Mouse (Mus musculus) cerebellum, adult 8-10 months (tissue): Measurements from ENCODE around the gene Pde4b.

Source experiments
- DNase-seq: peaks from one replicate; pipeline ENCODE4 v3.0.0; 2022

Pde4b gene

DNA sequence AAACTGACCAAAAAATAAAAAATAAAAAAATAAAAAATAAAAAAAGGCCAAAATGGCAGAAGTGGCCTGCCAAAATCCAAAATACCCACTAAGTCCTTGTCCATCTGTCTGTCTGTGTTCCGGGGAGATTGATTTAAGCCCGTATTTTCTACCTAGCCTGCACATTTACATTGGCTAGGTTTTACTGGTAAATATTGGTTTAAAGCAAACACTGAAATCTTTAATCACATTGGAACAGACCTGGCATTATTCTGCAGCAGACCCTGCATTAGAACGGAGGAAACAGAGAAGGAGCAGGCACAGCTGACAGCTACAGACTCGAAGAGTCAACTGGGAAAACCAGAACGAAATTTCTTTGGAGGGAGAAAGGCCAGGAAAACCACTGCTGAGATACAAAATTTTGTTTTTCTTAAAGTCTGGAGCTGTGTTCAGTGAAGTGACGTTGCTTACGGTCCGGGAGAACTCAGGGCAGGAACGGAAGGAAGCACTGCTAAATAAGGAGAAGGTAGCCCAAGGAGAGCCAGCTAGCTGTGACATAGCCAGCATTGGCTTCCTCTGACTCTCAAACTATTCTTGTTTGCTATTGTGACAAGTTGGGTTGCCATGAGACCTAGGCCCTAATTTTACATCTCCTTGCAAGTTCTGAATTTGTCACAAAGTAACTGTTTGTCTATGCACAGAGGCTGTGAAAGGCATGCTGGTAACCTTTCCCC is 470.3 kb downstream of the Pde4b start:
- no peak for DNase-seq

DNA sequence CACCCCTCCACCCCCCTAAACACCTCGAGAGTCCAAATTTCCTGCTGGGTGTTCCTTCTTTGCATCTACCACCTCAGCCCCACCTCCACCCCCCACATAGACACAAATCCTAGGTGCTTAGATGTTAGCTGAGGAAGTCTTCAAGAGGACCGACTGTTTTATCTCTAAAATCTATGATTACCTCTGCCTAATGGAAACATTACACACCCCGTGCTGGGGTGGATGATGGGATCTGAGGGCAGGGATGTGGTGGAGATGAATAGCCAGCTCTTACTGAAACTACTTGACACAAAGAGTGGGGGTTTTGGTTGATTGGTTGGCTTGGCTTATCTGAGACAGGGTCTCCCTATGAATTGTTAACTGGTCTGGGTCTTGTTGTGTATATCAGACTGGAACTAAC is 471.0 kb downstream of the Pde4b start:
- no peak for DNase-seq

DNA sequence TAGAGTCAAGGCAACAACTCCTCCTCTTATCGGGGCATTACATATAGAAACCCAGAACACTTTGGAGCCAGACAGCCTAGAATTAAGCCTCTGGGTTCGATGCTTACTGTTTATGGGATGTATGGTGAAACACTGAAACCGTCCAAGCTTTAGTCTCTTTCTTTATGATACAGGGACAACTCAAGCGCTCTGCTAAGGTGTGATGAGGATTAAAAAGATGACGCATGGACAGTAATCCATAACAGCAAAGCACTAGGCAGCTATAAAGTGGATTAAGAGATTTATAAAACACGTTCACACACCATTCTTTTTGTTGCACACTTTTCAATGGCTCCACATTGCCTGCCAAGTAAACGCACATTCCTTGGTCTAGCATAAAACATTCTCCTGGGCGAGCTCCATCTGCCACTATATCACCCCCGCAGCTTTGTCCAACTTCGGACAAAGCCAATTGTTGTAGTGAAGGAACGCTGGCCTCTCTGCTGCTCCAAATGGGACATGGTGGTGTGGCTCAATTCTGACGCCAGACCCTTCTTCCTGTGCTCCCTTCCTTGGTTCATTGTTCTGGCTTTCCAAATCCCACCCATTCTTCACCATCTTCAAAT is 473.4 kb downstream of the Pde4b start:
- peak; percentile 47 for DNase-seq

DNA sequence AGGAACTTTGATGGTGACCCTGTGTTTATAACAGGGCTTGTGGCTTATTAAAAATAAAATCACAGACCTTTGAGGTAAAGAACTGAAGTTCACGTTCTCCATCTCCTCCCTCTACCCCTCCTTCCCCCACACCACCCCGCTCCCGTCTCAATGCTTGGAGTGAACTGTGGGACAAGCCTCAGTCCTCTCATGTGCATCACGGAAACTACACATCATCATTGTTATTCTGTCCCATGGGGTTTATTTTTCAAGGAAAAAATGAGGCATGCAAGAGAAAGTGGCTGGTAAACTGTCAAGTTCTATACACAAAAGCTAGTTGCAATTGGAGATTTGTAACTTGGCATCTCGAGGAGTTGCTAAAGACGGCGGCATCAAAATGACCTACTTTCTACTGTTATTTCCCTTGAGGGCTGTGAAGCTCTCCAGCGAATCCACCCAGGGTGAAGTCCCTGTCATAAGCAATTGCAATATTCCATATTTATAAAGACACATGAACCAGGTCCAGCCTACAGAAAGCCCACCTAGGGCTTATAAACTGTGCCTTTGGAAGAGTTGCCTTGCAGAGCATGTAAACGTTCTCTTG is 476.0 kb downstream of the Pde4b start:
- no peak for DNase-seq

DNA sequence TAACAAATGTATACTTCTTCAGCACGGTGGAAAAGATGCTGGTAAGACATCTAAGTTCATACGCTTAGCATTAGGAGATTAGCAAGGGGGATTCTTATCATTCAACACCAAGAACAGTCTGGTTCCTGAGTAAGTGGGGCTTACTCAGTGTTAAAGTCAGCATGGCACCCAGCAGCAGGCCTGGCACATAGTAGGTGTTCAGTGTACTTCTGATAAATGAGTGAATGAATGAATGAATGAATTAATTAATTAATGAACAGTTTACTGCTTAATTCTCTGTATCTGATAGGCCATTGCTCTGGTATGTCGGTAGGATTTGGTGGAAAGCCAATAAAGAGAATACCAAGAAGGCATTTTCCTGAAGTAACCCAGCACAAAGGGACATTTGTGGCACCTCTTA is 476.9 kb downstream of the Pde4b start:
- no peak for DNase-seq

DNA sequence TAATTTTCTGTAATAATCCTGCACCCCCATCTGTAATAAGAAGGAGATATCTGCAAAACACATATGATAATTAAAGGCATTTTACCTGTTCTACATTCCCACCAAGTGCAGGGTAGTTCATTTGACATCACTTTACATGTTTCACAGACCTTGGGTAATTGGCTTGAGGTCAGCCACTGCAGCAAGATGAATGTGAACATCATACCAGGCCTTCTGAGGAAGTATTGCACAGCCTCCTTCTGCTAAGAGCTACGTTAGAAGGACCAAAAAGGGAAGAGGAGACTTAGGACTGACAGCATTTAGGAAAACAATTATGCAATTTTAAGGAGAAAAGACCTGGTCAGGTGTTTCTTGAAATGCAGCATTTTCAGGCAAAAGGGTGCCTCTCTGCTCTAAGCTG is 479.1 kb downstream of the Pde4b start:
- no peak for DNase-seq

DNA sequence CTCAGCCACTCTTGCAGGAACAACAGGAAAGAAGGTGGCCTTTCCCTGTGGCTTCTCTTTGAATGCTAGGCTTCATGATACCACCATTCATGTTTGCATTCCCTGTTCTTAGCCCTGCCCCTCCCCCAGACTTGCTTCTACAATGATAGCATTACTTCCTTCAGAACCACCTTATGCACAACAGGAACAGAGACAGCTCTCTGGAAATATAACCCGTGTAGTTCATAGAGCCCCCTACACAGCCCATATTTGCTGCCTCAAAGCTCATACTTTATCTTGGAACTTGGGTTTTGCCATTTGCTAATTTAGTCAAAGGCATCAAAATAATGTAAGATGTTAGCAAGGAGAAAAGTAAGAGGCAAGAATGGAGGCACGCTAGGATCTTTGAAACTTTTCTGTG is 479.8 kb downstream of the Pde4b start:
- no peak for DNase-seq

DNA sequence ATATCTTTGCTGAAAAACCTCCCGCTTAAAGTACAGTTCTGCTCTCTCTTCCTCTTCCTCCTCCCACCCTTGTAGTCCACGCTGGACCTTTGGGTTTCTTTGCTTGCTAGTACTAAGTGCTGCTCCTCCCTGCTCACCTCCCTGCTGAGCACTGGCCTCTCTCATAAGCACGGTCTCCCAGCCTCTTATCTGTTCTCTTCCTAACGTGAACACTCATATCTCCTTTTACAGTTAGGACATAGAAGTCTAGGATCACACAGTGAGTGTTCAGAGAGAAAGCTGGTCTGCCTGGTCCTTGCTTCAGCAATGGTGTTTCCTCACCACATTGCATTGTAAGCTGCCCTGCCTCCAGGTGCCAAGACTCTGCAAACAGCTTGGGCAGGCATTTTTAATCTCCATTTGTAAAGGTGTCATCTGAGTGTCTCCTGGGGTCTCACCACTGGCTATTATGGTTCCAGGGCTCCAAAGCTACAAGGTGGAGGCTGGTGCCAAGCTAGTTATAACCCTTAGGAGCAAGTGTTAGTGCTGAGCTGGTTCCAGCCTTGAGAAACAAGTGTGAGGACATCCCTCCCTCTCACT is 480.4 kb downstream of the Pde4b start:
- DNase-seq = no peak

DNA sequence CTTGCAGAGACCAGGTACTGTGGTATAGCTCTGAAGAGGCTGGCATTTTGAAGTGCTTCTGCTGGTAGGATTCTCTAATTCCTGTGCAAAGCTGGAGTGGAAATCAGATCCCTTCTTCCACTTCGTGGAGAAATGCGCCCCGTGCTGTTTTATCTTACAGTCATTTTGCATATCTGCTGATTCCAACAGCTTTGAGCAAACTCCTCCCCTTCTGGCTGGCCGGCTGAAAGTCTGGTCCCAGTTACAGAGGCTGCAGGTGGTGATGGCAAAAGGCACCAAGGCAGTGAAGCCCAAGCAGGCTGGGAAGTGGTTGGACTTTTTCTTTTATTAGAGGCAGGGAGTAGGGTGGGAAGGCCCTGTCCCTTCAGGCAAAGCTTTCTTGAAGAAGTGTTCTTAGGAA is 481.2 kb downstream of the Pde4b start:
- DNase-seq = peak; percentile 64

DNA sequence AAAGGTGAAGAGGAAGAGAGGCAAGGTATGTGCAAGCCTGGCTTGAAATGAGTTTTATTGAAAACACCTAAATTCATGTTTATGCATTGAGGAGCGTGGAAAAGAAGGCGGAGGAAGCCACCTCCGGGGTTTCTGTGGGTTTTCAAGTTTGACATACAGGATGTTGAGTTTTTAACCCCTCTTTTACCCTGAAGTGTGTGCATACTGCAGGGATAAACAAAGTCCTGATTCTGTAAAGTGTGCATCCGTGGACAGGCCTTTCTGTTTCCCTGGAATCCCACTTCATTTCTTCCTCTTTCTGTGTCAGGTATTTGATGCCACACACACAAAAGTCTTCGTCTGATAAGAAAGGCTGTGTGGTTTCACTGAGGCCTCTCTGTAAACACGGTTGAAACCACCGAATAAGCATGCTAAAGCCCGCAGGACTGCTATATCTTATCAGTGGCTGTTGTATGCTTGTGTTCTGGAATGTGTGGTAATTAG is 481.8 kb downstream of the Pde4b start:
- no peak for DNase-seq

DNA sequence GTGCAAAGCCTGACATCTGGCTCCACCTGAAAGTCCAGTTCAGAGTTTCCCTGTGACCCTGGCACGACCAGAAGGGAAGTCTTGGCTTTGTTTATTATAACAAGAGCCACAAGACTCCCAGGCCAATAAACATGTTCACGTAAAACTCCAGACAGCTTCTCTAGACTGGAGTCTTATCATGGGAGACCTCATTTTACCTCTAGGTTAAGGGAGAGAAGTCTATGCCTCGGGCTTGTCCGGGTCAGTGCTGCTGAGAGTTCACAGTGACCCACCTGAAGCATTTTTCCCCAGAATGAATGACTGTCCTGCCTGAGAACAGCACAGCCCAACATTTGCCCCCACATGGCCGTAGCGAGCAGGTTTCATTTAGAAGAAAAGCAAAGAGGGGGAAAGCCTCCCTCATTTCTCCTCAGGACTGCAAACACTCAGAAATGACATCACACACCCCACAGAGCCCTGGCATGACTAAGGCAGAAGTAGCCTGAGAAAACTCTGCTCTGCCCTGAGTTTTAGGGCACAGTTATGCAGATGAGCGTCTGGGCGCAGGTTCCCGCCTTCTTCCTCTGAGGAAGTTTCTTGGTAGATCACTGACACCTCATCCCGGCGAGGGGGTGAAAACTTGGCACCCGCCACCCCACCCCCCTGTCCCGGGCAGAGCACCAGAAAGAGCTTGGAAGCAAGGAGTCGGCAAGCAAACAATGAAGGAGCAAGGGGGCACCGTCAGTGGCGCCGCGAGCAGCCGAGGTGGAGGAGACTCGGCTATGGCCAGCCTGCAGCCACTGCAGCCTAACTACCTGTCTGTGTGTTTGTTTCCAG is 482.8 kb downstream of the Pde4b start:
- peak; percentile 37 for DNase-seq

DNA sequence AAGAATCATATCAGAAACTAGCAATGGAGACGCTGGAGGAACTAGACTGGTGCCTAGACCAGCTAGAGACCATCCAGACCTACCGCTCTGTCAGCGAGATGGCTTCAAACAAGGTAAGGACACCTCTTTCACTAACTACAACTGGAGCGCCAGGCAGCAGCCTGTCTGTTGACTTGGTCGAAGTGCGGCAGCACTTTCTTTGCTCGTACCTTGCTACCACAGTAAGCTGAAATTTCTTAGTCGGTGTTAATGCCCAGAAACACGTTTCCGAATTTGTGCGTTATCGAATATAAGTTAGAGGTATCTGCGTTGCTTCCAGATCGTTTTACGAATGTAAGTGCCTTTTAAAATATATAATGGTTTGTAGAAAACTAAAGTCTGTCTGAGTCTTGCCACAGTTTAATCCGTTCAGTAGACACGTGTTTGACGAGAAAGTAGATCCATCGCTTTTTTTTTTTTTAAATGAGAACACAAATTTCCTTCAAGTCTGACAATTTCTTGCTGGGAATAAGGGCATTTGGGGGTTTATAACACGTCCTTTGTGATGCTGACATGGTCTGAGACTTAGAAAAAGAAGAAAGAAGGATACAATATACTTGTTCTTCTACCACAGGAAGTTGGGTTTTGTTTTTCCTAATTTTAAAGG is 483.5 kb downstream of the Pde4b start:
- DNase-seq = peak; percentile 31

DNA sequence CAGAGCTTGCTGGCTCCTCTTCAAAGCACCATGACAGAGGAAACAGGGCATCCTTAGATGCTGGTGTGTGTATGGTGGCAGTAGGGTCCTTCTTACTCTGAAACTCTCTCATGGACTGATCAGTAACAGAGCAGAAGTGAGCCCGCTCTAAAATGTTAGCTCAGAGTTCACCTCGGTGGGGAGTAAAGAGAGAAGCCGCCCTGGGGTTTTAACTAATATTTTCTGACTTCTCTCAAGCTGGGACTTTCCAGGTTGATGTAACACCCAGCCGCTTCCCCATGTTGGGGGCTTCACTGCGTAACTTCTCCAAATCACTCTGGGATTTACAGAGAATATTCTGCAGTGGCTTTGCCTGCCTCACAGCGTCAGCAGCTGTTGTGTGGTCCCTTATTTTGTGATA is 484.7 kb downstream of the Pde4b start:
- DNase-seq = no peak

DNA sequence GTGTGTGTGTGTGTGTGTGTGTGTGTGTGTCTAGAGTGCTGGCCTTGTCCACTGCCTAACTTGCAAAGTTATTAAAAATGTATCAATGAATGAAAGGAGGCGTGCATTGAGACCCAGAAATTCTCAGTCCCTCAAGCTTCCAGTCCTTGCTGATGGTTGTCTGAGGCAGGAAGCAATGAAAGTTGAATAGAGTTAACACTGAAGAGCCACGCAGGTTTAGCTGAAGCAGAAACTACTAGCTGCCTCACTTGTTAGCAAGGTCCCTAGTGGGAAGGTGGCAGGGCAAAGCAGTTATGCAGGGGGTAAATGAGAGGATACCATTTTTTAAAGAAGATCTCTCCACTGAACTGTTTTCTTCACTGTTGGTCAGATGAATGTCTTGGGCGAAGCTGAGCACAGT is 485.2 kb downstream of the Pde4b start:
- DNase-seq = no peak

DNA sequence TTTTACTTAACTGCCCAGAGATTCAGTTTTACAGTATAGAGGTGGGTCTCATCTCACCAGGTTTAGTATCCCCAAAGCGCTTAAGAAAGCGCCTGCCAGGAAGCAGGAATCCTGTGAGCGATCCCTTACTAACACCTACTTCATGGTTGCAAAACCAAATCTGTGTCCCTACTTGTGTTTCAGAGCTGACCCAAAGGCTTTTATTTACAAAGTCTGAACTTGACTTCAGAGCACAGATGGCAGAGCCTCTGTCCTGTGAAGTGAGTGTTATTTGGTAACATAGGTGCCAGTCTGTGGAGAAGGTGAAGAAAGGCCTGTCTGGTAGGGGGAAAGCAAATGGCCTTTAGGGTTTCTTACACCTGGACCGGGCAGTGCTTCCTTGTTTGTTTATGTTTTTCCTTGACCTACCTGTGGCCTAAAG is 486.0 kb downstream of the Pde4b start:
- DNase-seq = no peak

DNA sequence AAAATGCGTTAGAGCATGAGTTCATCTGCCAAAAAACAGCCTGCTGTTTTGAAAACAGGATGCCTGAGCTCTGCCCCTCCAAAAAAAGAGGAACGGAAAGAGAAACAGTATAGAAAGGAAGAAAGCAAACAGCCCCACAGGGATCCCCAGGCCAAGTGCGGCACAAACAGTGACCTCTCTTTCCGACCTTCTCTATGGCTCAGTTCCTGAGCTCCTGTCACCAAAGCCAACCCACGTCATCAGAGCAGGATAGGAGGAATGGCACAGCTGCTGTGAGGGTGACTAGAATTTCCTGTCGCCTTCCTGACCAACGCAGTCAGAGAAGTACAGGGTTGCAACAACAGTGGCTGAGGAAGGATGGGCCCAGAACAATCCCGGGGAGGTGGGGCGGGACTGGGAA is 486.9 kb downstream of the Pde4b start:
- no peak for DNase-seq

DNA sequence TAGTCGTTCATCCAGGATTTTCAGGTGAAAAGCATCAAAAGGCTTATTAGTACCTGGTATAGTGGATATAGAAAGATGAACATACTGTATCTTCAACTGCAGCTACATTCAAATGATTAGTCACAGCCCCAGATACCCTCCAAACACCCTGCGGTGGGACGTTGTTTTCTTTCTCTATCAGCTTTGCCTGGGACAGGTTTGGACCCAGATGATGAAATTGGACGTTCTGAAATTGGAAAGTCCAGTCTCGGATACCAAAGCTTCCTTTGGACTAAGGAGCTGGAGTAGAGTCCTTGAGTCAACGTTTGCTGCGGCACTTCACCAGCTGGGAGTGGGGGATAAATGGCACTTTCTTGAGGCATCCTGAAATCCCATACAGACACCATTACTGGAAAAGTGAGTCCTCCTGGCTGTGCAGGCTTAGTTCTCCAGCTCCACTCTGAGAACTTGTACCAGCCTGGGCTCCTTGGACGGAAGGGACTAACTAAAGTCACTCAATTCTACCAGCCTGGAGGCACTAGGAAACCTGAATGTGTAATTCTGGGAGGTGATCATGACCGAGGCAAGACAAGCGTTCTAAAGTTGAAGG is 487.4 kb downstream of the Pde4b start:
- no peak for DNase-seq

DNA sequence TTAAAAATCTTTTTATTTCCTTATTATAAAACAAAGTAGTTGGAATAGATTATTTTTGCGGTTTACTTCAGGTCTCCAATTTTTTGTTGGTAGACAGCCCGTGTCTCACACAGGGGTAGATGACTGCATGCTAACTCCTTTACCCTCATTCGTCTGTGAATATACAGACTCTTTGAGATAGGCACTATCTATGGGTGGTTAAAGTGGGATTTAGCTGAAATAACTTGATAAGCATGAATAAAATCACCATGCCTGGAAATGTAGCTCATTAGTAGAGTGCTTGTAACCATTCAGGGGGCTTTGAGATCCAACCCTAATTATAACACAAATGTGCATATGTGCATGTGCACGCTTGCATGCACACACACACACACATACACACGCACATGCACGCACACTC is 488.8 kb downstream of the Pde4b start:
- no peak for DNase-seq

DNA sequence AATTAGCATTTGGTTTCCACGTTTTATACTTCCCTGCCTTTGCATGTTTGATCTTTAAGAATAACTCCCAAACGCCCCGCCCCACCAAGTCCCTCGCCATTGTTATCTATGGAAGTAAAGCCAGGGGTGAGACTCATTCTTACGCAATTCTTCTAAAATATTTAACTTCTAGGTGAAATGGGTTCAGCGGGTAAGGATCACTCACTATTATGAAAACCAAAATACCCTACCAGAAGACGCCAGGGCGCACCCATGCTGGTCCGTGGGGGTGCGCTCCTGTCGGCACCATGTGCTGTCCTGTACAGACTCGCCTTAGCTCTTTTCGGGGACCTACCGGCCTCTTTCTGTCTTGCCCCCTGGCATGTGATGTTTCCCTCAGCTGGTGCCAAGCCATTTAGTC is 490.3 kb downstream of the Pde4b start:
- DNase-seq = no peak

DNA sequence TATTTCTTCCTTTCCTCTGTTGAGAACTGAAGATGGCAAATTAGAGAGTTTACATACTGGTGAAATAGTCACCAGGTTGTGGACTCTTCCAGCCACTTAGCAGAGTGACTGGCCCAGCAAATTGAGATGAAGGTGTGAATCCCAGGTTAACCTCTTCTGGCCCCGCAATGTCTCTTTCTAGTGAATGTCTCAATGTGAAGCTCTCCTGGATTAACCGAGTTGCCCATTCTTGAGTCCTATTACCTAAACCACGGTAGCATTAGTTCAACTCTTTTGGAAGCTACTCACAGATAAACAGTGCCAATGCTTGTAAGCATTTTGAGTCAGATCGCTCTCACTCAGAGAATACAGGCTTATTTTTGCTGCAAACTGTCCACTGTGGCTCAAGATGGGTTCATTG is 491.7 kb downstream of the Pde4b start:
- DNase-seq = no peak

DNA sequence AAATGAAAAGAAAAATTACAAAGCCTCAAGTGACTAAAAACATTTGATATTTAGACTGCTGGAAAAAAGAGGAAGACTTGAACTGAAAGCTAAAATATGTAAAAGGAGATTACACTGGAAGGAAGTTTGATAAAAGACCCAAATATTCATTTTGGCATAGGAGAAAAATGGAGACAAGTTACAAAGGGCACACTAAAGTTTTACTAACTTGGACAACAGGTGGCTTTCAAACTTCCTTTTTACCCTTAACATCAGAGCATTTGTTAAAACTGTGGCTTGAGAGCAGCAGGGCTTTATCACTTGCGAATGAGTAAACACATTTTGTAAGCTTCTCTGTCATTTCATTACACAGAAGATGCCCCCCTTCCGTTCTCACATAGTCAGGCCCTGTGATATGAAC is 492.4 kb downstream of the Pde4b start:
- no peak for DNase-seq

DNA sequence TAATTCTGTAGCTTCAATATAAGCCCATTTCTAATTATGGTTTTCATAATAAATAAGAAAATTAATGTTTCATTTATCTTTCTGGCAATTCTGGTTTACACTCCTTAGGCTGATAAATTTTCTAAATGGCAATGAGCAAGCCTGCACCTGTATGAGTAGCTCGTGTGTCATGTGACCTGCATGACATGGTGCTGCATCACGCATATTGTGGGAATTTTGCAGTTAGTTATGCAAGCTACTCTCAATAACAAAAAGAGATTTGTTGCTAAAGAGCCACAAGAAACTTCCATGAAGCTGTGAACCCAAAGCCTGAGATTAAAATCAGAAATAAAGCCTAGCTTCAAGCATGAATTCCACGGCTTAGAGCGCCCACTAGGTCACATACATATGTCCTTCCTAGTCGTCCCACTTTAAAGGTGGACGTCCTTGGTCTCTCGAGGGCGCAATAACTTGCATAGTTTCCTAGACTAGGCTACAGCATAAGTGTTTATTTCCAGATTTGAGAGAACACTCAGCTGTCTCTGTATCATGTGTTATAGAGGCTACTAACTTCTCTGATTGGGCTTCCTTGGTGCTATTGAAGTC is 494.9 kb downstream of the Pde4b start:
- DNase-seq = no peak
